Mouse (Mus musculus): Measurements from ENCODE around the gene Rell1.

Gene Rell1

DNA sequence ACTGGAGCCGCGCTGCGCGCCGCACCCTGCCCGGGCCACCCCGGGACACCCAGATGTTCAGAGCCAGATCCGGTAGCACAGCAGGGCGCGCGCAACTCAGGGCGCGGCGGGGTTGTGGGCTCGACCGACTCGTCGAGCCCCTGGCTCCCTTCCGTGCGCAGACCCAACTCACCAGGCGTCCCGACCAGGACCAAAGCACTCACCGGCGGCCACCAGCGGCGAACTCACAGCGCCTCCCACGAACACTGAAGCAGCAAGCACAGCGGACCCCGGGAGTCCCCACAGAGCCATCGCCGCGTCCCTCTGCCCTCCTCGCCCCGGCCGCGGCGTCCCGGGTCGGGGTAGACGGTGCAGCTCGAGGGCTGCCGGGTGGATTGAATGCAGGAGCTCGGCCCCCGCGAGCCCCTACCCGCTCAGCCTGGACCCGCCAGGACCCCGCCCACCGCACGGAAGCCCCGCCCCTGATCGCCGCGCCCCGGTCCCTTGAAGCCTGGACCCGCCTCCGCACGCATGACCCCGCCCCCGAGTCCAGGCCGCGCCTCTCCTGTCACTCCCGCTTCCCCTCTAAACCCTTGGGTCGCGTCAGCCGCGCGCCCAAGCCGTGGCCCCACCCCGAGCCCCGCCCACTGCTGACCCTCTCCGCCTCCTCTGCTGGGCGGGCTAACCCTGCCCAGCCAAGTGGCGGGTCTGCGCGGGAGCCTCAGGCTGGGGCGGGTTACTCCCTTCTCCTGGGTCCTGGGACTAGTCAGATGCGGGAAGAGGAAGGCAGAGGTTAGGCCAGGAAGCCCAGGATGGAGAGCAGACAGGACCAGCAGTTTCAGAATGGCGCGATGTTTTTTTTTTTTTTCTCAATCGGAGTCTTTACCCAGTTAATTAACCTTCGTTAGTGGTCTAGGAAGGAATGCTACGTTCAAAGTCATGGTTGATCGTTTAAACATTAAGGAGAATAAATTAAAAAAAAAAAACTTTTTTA lies at the start of gene Rell1:
Gene Rell1 (minus strand): TSS at position 455 of the 973 bp plus-strand sequence.
- peak; percentile 96 for DNase-seq

DNA sequence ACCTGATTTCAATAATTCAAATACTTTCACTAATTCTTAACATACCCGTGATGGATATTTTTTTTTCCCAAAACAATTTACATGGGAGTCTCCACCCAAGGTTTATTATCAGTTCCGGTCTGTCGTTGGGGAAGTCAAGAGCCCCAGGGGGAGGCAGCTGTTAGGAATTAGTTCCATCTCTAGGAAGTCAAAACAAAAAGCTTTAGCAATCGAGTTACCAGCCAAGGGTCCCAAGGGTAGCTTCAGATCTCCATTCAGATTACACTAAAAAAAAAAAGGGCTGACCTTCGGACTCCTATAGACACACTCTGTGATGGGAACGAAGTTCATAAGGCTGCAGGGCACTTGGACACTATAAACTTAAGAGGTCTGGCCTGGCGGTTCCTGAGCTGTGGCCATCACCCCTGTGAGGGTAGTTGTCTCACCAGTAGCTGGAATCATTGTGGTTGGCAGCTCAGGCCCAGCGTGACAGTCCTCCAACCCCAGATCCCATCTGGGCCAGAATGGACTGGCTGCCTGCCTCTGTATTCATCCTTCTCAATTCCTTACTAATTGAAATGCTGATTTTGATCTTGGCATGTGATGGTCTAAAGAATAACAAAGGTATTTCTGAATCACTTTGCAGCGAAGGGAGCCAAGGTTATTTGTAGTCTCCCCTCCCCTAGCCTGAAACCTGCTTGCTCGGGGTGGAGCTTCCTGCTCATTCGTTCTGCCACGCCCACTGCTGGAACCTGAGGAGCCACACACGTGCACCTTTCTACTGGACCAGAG lies 44.1 kb upstream of the Rell1 start:
- peak; percentile 31 for DNase-seq

DNA sequence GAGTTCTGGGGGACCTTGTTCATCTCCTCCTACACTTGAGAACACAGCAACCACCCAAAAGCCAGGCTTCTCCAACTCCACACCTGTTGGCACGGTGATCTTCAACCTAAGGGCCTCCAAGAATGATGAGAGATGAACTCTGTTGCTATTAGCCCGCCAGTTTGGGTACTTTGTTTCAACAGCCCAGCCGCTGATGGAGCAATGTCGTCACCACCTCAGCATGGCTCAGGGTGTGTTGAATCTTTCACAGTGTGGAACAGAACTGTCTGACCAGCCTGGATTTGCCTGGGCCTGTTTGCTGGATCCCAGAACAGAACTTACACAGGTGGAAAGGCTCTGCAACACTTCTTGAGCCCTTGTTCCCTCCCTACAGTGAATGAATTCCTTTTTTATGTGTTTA lies 37.9 kb upstream of the Rell1 start:
- no peak for DNase-seq

DNA sequence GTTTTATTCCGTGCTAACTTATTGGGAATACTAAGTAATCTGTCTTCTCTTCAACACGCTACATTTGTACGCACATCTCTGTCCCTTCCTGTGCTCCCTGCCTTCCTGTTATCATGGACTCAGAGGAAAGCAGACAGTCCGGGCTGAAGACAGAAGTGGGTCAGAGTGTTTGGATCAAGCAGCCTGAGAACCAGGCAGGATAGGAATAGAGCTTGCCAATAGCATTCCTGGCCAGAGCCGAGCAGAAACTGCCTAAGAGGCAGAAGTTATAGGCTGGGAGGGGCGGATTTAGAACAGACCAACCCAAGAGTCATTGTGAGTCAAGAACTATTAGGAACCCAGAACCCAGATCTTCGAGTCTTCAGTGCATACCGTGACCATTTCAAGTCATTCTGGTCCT lies 34.6 kb upstream of the Rell1 start:
- no peak for DNase-seq

DNA sequence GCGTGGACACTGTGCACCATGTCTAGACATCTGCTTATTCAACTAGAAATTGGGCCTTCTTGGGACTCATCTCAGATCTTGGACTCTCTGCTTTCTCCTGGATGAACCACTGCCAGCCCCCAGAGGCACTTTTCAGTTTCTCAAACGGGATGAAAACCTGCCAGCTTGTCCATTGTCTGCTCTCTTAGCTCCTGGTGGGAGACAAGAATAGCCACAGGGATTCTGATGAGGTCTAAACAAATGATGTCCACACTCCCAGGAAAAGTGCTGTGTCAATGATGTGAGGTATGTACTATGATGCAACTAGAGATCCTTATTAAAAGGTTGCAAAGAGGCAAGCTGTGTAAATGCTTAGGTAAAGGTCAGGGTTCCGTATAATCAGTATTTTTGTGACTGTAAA lies 25.2 kb upstream of the Rell1 start:
- DNase-seq = no peak

DNA sequence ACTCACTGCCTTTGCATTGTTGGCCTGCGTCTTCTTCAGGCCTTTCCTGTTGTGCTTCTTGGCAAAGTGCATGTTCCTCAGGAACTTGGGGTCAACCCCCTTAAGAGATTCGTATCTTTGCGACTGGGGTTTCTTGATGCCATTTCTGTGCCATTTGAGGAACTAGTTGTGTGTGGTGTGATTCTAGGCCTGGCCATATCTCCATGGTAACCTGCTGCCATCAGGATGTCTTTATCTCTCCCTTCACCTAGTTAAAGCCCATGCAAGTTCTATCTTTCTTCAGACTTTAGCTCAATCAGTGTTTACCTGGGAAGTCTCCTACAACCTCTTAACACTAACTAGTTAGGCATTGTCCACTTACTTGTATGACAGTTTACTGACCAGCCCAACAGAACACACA lies 22.0 kb upstream of the Rell1 start:
- no peak for DNase-seq

DNA sequence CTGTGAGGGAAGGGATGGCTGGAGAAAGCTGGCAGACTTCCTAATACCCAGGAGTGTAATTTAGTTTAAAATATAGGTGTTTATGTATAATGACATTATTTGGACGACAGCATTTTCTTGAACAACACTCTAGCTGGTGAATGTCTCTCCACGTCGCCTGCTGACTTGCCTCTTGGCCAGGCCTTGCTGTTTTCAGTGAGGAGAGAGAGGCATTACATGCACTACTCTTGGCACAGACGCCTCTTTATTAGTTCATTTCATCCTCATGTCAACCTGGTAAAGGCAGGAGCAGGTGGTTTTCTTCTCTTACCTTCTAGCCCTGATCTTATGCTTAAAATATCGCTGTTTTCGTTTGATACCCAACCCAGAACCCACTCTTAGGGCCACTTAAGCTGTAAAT lies 17.6 kb upstream of the Rell1 start:
- peak; percentile 50 for DNase-seq

DNA sequence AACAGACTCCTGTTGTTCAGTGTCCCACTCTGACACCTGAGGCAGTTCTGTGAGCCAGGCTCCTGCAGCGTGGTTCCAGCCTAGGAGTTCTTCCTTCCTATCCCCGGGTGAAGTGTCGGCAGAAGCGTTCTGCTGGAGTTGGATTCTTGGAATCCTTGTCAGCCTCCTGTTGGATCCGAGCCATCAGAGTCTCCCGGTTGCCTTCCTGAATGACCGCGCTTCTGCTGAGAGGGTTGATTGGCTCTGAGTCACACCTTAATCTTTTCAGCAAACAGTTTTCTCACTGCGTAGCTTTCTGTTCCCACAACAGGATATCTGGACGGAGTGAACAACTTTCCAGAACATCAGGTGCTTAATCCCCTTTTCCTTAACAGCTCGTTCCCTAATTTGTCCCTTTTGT lies 13.6 kb upstream of the Rell1 start:
- no peak for DNase-seq

DNA sequence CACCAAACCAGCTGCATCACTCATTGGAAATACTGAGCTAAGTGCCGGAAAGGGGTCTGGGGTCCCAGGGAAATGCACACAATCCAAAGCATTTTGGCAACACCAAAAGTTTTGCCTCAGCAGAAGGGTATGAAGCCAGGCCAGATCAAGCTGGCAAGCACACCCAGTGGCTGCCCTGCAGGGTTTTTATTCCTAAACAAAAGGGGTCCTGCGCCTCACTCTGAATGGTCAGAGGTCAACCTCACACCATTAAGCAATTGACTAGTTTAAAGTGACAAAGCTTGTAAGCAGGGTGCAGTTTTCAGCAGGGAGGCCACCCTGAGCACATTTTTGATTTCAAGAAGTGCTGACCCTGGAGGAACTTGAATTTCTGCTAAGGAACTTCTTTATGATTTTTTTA lies 2.3 kb upstream of the Rell1 start:
- peak; percentile 28 for DNase-seq

DNA sequence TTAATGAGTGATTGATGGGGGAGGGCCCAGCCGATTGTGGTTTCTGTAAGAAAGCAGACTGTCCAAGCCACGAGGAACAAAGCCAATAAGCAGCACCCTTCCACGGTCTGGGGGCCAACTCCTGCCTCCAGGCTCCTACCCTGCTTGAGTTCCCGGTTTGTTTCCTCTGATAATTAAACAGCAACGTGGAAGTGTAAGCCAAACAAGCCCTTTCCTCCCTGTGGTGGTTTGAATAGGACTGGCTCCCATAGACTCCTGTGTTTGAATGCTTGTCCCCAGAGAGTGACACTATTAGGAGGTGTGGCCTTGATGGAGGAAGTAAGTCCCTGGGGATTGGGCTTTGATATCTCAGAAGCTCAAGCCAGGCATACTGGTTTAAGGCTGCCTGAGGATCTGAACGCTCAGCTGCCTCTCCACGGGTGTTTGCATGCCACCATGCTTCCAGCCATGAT lies 1.6 kb upstream of the Rell1 start:
- DNase-seq = peak; percentile 53

DNA sequence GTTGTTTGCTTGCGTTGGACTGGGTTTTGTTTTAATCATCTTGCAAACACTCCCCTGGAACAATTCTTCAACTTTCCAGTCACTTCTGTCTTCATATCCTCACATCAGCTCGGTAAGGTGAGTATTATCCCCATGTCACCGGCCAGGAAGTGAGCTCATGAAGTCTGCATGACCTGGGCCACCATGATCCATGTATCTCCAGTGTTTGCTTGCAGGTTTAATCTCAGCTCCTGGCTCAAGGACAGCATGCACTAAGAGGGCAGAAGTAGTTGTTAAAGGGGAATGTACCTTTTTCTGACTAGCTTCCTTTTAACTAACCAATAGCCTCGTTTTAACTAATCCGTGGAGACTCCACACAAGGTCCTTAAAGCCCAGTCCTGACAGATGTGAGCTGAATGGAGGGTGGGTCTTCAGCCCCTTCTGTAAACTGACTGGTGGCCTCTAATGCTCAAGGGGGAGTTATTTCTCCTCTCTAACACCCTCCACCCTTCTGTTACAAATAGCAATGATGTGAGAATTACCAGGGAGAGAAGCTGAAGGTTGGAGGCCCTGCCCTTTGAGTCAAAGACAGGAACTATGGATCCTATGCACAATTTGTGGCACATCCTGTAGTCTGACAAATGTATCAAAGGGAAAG lies 897 bp upstream of the Rell1 start:
- peak; percentile 70 for DNase-seq

DNA sequence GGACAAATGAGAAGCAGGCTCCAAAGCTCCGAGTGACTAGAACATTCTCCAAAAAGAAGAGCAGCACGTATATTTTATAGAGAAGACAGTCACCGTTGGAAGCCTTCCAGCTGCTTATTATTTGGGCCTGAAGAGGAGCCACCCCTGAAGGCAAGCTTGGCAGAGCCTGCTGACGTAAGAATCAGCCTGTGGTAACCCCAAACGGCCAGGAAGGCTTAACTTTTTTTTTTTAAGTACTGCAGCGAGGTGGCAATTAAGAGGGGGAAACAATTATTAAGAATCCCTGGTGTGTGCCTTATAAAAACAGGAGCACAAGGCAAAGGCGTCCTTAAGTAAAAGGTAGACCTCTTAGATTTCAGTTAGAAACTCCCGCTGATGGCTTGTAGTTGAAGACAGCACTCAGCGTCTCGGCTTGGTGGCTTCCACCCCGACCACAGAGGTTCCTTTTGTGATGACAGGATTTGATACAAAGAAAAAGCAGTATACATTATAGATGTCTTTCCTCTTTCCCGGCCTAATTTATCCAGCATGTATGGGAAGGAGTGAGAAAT lies 1.0 kb downstream of the Rell1 start:
- peak; percentile 76 for DNase-seq

DNA sequence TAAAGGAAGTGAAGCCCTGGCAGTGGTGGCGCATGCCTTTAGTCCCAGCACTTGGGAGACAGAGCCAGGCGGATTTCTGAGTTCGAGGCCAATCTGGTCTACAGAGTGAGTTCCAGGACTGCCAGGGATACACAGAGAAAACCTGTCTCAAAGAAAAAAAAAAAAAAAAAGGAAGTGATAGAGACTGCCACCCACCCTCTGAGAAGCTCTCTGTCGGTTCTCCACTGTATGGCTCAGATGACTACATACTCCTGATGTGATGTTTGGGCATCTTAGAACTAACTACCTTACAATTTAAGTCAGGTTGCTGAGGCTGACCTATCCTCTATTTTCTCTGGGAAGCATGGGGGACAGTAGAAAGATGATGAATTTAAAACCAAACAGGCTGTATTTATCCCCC lies 2.3 kb downstream of the Rell1 start:
- no peak for DNase-seq

DNA sequence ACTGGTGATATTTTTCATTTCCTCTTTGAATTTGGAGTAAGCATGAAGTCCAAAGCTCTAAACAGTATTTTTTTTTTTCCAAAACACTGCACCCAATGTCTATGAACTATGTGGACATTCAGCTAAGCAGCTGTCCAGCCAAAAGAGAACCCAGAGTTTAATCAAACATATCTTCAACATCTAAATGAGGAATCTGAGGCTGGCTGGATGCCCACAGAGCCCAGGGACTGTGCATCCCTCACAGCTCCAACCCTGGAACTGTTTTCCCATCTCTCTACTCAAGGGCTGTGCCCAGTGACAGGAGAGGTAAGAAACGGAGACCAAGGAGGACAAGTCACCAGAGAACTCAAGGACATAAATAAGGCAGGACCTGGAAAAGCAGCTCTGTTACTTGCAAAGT lies 2.8 kb downstream of the Rell1 start:
- peak; percentile 61 for DNase-seq

DNA sequence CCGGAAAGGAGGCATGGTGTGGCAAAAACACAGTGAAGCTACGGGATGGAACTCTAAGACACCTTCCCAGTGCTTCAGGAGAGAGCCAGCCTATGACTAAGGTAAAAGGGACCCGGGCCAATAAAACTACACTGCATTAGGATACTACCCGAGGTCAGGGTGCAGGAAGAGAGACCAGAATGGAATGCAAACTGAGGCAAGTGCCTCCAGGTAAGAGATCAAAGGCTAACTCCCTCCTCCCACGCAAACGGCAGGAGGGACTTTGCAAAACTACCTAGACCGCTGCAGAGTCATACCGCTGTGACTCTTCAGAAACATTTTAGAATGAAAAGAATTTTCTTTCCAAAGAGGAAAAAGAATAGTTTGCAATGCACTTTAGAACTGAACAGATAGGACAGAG lies 4.1 kb downstream of the Rell1 start:
- no peak for DNase-seq

DNA sequence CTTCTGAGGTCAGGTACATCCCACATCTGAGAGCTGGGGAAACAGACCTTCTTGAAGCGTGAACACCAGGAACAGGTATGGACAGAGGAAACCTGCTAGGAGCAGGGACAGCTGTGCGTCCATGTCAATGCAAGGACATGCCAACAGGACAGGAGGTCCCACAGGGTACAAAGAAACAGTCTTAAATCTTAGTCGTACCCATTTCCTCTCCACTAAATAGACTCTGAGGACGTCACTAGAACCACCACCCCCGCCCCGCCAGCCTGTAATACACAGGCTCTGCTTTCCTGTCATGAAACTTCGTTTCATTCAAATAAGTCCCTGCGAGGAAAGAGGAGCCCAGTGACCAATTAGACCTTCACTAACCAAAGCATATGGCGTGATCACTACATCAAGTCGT lies 7.0 kb downstream of the Rell1 start:
- DNase-seq = no peak

DNA sequence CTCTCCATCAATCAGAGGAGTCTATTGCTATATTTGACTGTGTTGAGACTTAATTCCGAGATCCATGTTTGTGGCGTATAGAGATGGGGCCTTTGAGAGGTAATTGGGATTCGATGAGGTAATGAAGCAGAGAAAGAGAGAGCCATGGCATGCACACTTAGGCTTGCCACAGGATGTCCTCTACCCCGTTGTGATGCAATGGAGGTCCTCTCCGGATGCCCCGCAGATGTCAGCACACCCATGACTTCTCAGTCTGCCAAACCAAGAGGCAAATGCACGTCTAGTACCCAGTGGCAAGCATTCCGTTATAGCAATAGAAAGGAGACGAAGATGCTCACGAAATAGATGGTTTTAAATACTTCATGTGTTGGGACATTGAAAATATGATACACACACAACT lies 8.1 kb downstream of the Rell1 start:
- DNase-seq = no peak

DNA sequence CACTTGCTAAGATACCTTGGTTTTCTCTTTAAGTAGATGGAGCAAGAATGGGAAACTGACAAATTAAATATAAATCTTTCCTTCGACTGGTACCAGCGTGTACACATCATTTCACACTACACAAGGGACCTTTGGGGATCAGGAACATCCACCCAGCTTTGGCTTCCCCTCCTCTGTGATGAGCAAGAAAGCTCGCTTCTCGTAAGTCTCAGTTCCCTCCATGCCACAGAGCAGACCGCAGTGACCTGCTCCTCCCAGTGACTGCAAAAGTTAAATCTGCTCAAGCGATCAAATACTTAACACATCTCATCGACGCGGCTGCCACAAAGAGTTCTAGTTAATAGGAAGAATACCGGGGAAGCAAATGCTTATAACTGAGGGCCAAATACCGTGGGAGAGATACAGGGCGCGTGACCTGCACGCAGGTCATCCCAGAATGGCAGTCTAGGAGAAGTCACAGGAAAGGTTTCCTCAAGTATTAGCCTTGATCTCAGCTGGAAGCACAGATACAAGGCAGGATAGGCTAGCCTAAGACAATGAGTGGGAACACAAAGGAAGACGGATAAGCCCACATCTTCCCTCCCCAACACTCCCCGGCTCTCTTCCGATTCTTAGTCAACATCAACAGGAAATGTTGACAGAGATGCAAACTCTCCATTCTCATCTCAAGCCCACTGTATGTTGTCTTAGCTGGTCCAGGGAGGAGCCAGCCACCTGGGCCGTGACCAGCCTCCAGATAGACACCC lies 9.6 kb downstream of the Rell1 start:
- DNase-seq = no peak

DNA sequence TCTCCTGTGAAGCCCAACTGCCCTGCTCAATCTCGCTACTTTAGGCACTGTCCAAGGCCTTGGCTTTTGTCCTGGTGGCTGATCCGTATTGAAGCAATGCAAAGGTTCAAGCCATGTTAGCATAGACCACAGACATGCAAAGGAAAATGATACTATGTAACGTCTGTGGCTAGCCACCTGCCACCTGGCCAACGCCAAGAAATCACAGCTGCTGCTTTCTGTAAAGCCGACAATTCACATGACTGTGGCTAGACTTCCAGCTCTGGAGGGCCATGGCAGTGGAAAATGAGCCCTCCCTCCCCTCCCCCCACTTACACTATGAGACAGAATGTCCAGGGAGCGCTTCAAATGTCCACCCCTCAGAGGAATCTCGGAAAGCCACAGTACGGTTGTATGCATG lies 11.1 kb downstream of the Rell1 start:
- peak; percentile 84 for DNase-seq

DNA sequence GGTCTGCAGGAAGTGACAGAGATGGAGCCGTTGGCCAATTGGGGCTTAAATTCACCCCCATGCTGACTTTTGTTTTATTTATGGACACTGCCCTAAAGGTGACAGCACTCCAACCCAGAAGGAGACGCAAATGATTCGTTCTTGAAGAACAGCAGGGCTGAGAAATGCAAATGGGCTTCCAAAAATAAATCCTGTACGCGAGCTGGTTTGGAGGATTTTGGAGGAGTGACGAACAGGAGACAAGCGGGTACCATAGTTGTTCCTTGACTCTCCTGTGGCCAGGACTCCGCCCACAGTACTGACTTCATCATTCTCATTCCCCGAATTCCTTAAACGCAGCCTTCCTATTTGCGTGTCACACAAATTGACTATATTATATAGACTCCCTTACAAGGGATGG lies 12.3 kb downstream of the Rell1 start:
- DNase-seq = peak; percentile 58

DNA sequence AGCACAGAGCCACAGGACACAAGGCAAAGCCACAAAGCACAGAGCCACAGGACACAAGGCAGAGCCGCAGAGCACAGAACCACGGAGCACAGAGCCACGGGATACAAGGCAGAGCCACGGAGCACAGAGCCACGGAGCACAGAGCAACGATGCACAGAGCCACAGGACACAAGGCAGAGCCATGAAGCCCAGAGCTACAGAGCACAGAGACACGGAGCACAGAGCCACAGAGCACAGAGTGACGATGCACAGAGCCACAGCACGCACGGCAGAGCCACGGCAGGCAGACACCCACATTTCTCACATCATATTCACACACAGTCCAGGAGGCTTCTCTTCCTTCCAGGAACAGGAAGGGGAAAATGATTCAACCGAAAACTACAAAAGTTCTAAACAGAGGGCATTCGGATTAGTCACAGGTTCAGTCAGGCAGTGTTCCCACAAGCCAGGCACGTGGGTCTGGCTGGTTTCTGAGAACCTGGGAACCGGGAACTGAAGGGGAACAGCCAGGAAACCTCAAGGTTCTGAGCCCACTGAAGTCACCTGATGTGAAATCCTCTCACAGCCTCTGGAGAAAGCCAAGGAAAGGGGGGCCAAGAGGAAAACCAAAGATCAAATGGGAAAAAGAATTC lies 15.2 kb downstream of the Rell1 start:
- DNase-seq = no peak

DNA sequence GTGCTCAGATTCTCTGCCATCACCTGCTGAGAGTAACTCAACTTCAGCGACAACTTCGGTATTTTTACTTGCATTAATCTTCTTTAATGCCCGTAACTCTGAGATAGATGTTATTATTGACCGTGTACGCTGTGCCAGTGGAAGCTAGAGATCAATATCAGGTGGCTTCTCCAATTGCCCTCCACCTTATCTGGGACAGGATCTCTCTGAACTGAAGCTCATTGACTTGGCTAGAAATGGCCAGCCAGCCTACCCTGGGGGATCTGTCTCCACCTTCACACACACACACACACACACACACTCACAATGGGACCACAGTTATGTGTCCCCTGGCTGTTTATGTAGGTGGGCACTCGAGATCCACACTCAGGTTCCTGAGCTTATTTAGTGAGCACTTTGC lies 16.7 kb downstream of the Rell1 start:
- DNase-seq = no peak

Measured in cerebellum, adult 9-10 months (tissue).